Mouse (Mus musculus) 3134 (cell line): ENCODE results near the gene Ucn.

ENCODE experiments used
- DNase-seq: peaks from one replicate; pipeline ENCODE4 v3.0.0-alpha.2; 2011; ENCODE audit warnings: low spot score; ENCODE audit not compliant: insufficient read length; ENCODE audit errors: extremely low read depth

The Ucn gene

GRCm38 (mm10) chr5:31138241-31138967, at the start of gene Ucn:
Ucn (minus strand) TSS chr5:31138829.
- no peak for DNase-seq

- DNase-seq: no peak
Measured at GRCm38 (mm10) chr5:31183678-31184077, 45.0 kb upstream of the Ucn start.

GRCm38 (mm10) chr5:31181183-31181770, 42.6 kb upstream of the Ucn start:
- no peak for DNase-seq

GRCm38 (mm10) chr5:31179766-31180630, 41.4 kb upstream of the Ucn start, which contains the start of the genes Gm29609 and Gtf3c2:
Gm29609 (minus strand) TSS chr5:31179911.
Gtf3c2 (minus strand) TSS chr5:31180144.
- peak; percentile 97 for DNase-seq

- DNase-seq: peak; percentile 69
Measured at GRCm38 (mm10) chr5:31179301-31179765, 40.7 kb upstream of the Ucn start.

GRCm38 (mm10) chr5:31168630-31169029, 30.0 kb upstream of the Ucn start:
- DNase-seq: no peak

GRCm38 (mm10) chr5:31164878-31165277, 26.2 kb upstream of the Ucn start:
- DNase-seq: no peak

- no peak for DNase-seq
Measured at GRCm38 (mm10) chr5:31162462-31162861, 23.8 kb upstream of the Ucn start.

GRCm38 (mm10) chr5:31154152-31154553, 15.5 kb upstream of the Ucn start, which contains the start of gene Mpv17:
Mpv17 (minus strand) TSS chr5:31154251.
- DNase-seq: peak; percentile 78

GRCm38 (mm10) chr5:31153516-31154151, 15.0 kb upstream of the Ucn start:
- no peak for DNase-seq

GRCm38 (mm10) chr5:31151746-31152145, 13.1 kb upstream of the Ucn start:
- DNase-seq: peak; percentile 69

GRCm38 (mm10) chr5:31149781-31150180, 11.2 kb upstream of the Ucn start:
- DNase-seq: peak; percentile 49

- DNase-seq: no peak
Measured at GRCm38 (mm10) chr5:31138968-31139425, 368 bp upstream of the Ucn start.

GRCm38 (mm10) chr5:31137658-31138057, 971 bp downstream of the Ucn start:
- no peak for DNase-seq

GRCm38 (mm10) chr5:31136730-31137424, 1.8 kb downstream of the Ucn start:
- DNase-seq: no peak

- DNase-seq: no peak
Measured at GRCm38 (mm10) chr5:31126050-31126449, 12.6 kb downstream of the Ucn start.

GRCm38 (mm10) chr5:31123481-31123880, 15.1 kb downstream of the Ucn start:
- DNase-seq: no peak

- DNase-seq: no peak
Measured at GRCm38 (mm10) chr5:31121111-31121510, 17.5 kb downstream of the Ucn start.

- peak; percentile 19 for DNase-seq
Measured at GRCm38 (mm10) chr5:31116912-31117311, 21.7 kb downstream of the Ucn start.

- no peak for DNase-seq
Measured at GRCm38 (mm10) chr5:31116354-31116753, 22.3 kb downstream of the Ucn start, which contains the start of gene Trim54. Trim54 (plus strand) TSS chr5:31116712.
